Mouse (Mus musculus) small intestine, adult 2 months (tissue): ENCODE data around the gene Rtn4ip1.

ENCODE experiments used
- CTCF ChIP-seq: fragments of 200-500 bp; IDR thresholded peaks from 2 replicates; pipeline ENCODE4 v1.5.1; 2012; ENCODE audit warnings: low read depth, mild to moderate bottlenecking, control low read depth, inconsistent platforms, low read length, moderate library complexity, mixed read lengths; ENCODE audit not compliant: insufficient replicate concordance, insufficient read length; ENCODE audit errors: extremely low read depth
- POLR2A ChIP-seq: fragments of 200-500 bp; IDR thresholded peaks from 2 replicates; pipeline ENCODE4 v1.6.1; 2012; ENCODE audit warnings: low read depth, mild to moderate bottlenecking, control low read depth, inconsistent platforms, low read length, moderate library complexity

DNA sequence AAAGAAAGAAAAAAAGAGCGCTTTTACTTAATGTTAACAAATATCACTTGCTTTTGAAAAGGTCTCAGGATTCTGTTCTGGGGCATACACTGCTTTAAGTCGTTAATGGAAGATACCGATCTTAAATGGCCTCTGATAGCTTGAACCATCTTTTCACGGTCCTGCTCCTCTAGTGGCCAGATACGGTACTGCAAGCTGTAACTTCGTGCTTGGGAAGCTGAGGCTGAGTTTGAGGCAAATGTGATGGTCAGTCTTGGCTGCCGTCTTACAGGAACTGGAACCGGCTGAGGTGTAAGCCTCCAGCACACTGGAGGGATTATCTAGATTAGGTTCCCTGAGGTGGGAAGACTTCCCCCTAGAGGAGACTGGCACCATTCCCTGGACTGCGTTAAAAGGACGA lies 30.9 kb upstream of the Rtn4ip1 start:
- TF ChIP-seq CTCF (peak; percentile 74; the same call in 1 of the 2 replicates), POLR2A (no peak)
